Comparison of ENCODE assay signal across 24 mouse cellular contexts in the genomic region with DNA sequence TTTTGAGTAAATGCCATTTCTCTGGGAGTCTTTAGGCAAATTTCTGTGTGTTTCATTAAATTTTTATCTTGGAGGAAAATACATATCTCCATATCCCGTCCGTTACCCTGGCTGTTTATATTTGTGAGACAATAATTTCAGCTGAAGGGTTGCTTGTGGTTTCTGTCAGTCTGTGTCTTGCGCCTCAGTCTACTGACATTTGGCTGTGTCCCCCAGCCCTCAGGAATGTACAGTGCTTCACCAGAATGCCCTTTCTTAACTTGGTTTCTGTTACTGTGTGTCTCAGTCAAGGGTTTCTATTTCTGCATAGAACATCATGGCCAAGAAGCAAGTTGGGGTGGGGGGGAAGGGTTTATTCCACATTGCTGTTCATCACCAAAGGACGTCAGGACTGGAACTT.
"Had no signal": no experiment of that assay in that cellular context is flagged by ENCODE, and none has a peak within 500 bp of the region (broad histone marks: within the 10 kb centered on the region; RNA-seq: fewer than 3 reads in every experiment).

No protein-coding gene starts in this region.

- H3K9ac ChIP-seq: heart, embryonic 12.5 days; hindbrain, embryonic 12.5 days; hindbrain, embryonic 14.5 days; intestine, embryonic 15.5 days; limb, embryonic 12.5 days had no signal

- H3K4me1 ChIP-seq: heart, embryonic 12.5 days; hindbrain, embryonic 12.5 days had no signal

- H3K4me3 ChIP-seq: gastrocnemius, adult 2 months; heart, adult 2 months; heart, embryonic 12.5 days; hindbrain, embryonic 10.5 days; hindbrain, embryonic 12.5 days; intestine, embryonic 15.5 days; layer of hippocampus, adult 2 months; left cerebral cortex, adult 2 months; limb, embryonic 10.5 days; limb, embryonic 12.5 days had no signal

- ATAC-seq: hindbrain, embryonic 16.5 days; inflammation-experienced regulatory T-cells, adult 6 months; intestine, embryonic 15.5 days; intestine, postnatal 0 days had no signal

- H3K9me3 ChIP-seq: heart, embryonic 12.5 days; hindbrain, embryonic 10.5 days; hindbrain, embryonic 12.5 days; intestine, embryonic 15.5 days; limb, embryonic 10.5 days; limb, embryonic 12.5 days had no signal

- DNase-seq: gastrocnemius, adult 2 months; gastrocnemius, postnatal 10 days; gastrocnemius, postnatal 25 days; heart, adult 2 months; heart, postnatal 10 days; heart, postnatal 4 days; kidney, adult 18-20 months; kidney, adult 8-10 months; kidney, postnatal 10 days; kidney, postnatal 25 days; kidney, postnatal 4 days; liver had no signal

- H3K27ac ChIP-seq: gastrocnemius, adult 2 months; heart, adult 2 months; hindbrain, embryonic 10.5 days; hindbrain, embryonic 12.5 days; hindbrain, embryonic 14.5 days; intestine, embryonic 15.5 days; left cerebral cortex, adult 2 months; limb, embryonic 10.5 days; limb, embryonic 12.5 days had no signal

- H3K36me3 ChIP-seq: heart, embryonic 12.5 days; hindbrain, embryonic 12.5 days; intestine, embryonic 15.5 days; limb, embryonic 10.5 days; limb, embryonic 12.5 days had no signal

- H3K27me3 ChIP-seq: heart, embryonic 12.5 days; hindbrain, embryonic 12.5 days; intestine, embryonic 15.5 days; limb, embryonic 12.5 days had no signal

- H3K4me2 ChIP-seq: heart, embryonic 12.5 days; hindbrain, embryonic 12.5 days; hindbrain, embryonic 14.5 days; intestine, embryonic 15.5 days; limb, embryonic 12.5 days had no signal
